Mouse (Mus musculus) forebrain, embryonic 10.5 days (tissue): Measurements from ENCODE around the gene Crtc3. TPM values are rescaled to one million over a fixed set of nuclear protein-coding genes. Genes with fewer than 3 reads are reported as not detected.
A peak's percentile ranks its signal among the peaks of the same experiment; 100 is the strongest.

Experiments
- DNase-seq: peaks from one replicate; pipeline ENCODE4 v3.0.0-alpha.2; 2017; ENCODE audit warnings: low spot score; ENCODE audit errors: extremely low spot score
- H3K27ac ChIP-seq: fragments of 300-500 bp; sonication (generic); 2 replicates; pipeline ENCODE4 v1.5.1; 2016; ENCODE audit warnings: mild to moderate bottlenecking
- H3K27me3 ChIP-seq: fragments of 300-500 bp; sonication (generic); 2 replicates; pipeline ENCODE4 v1.6.1; 2016; ENCODE audit warnings: mild to moderate bottlenecking; ENCODE audit not compliant: poor library complexity, severe bottlenecking
- H3K36me3 ChIP-seq: fragments of 300-500 bp; sonication (generic); replicated peaks from 2 replicates; pipeline ENCODE4 v1.6.1; 2016; ENCODE audit warnings: mild to moderate bottlenecking, moderate library complexity
- H3K4me1 ChIP-seq: fragments of 300-500 bp; sonication (generic); 2 replicates; pipeline ENCODE4 v1.6.1; 2016
- H3K4me3 ChIP-seq: fragments of 300-500 bp; sonication (generic); 2 replicates; pipeline ENCODE4 v1.5.1; 2016; ENCODE audit warnings: mild to moderate bottlenecking, moderate library complexity
- H3K9me3 ChIP-seq: fragments of 300-500 bp; sonication (generic); 2 replicates; pipeline ENCODE4 v1.6.1; 2016; ENCODE audit warnings: mild to moderate bottlenecking, moderate library complexity
- WGBS: fragments of 180-500 bp; shearing (Covaris S2); methylation state at CpG from one replicate; pipeline ENCODE4 v1.1.7; 2016; 5-methylcytosine and 5-hydroxymethylcytosine counted together
- polyA plus RNA-seq: library from polyadenylated mRNA; unstranded; fragments of >200 nt; fragmentation: Nextera tagmentation; extraction: Ambion mirVana; gene quantifications from 2 replicates; pipeline ENCODE4 v1.2.1, GENCODE M21; 2016

Crtc3 gene
- polyA plus RNA-seq, 1 experiment from 2014 or later, result 9.3 TPM

DNA sequence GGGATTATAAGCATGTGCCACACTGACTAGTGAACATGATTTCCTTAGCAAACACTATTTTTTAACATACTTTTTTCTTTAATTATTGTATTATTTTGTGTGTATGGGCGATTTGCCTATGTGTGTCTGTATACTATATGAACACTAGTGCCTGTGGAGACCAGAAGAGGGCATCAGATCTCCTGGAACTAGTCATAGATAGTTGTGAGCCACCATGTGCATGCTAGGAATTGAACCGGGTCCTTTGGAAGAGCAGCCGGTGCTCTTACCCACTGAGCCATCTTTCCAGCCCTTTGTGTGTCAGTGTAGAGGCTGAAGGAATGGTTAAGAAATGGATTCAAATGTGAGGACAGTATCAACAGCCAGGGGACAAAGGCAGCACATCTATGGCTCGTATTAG, 82.2 kb downstream of the Crtc3 start:
- H3K36me3 ChIP-seq, result no peaks in the 10 kb centered on the region; the same call in 1 of the 2 replicates
- no peaks in the 10 kb centered on the region for H3K9me3 ChIP-seq
- H3K4me1 ChIP-seq, result peaks cover 31% of the 10 kb centered on the region
- no peak overlapping the region for H3K27ac ChIP-seq
- 80% methylated on average over 4 of the region's 4 CpGs for WGBS
- H3K4me3 ChIP-seq, result no peak overlapping the region
- H3K27me3 ChIP-seq, result no peaks in the 10 kb centered on the region
- no peak for DNase-seq

DNA sequence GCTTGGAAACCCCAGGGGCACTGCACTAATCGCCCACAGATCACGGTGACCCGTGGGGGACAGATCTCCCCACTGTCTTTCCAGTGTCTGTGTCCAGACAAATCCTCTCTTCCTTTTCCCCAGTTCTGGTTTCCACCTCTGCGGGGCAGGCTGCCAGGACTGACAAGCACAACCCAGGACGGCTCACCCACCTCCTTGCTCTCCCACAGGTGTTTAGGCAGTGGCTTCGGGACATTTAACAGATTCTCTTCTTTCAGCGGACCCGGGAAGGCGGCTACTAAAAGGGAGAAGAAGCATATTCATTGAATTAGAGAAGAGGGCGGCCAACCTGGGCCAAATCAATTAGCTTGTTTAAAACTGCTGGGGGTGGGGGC, 83.1 kb downstream of the Crtc3 start:
- Histone ChIP-seq H3K27me3 (no peaks in the 10 kb centered on the region), H3K27ac (peak overlapping the region; percentile 21; the same call in 1 of the 2 replicates), H3K4me3 (peak overlapping the region; percentile 10; the same call in 1 of the 2 replicates), H3K36me3 (no peaks in the 10 kb centered on the region; the same call in 1 of the 2 replicates), H3K9me3 (no peaks in the 10 kb centered on the region), H3K4me1 (peaks cover 26% of the 10 kb centered on the region)
- DNase-seq, result peak; percentile 23
- 6% methylated on average over 10 of the region's 10 CpGs for WGBS

DNA sequence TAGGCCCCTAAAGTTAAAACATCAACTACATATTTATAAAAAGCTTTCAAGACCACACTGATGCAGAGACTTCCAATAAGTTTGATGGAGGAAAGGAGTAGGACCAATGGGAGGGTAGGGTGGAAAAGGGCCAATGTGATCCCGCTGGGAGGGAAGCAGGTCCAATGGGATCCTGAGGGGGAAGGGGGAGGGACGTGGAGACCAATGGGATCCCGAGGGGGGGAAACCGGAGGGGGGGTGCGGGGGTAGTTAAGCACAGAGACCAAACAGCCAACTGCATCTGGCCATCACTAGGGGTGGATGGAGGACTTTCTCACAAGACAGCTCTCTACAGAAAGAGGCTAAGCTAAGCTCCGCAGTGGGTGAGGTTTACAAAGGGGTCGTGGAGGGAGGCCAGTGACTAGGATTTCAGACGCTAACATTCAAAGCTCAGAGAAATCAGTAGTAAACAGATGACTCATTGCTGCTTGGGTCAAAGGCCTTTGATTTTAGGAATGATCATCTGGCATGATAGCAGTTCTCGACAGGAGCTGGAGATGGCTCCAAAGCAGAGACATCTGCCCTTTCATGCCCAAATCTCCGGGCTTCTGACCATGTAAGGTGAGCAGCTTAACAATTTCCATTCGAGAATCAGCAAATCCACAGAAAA, 83.6 kb downstream of the Crtc3 start:
- 27% methylated on average over 11 of the region's 11 CpGs for WGBS
- Histone ChIP-seq H3K4me3 (peak overlapping the region; percentile 10; the same call in 1 of the 2 replicates), H3K4me1 (peaks cover 26% of the 10 kb centered on the region), H3K27ac (peak overlapping the region; percentile 21; the same call in 1 of the 2 replicates), H3K36me3 (no peaks in the 10 kb centered on the region; the same call in 1 of the 2 replicates), H3K27me3 (no peaks in the 10 kb centered on the region), H3K9me3 (no peaks in the 10 kb centered on the region)
- DNase-seq, result no peak

DNA sequence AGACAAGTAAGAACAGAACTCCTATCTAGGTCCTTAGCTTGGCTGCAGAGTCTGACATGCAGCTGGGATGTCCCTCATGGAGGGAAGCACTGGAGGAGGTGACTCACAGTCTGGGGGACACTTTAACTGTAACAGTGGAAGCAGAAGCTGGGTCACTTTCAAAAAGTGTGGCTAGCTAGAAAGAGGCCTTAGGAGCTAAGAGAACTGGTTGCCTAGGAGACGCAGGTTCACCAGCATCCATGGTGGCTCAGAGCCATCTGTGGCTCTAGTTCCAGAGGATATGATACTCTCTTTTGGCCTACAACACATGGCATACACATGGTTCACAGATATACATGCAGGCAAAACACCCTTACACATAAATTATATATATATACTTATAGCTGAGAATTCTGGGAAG, 86.1 kb downstream of the Crtc3 start:
- Histone ChIP-seq H3K4me1 (peaks cover 23% of the 10 kb centered on the region), H3K27ac (no peak overlapping the region), H3K4me3 (no peak overlapping the region), H3K36me3 (peaks cover 13% of the 10 kb centered on the region), H3K27me3 (no peaks in the 10 kb centered on the region), H3K9me3 (no peaks in the 10 kb centered on the region)
- 83% methylated on average over 1 of the region's 1 CpGs for WGBS
- DNase-seq, result no peak

DNA sequence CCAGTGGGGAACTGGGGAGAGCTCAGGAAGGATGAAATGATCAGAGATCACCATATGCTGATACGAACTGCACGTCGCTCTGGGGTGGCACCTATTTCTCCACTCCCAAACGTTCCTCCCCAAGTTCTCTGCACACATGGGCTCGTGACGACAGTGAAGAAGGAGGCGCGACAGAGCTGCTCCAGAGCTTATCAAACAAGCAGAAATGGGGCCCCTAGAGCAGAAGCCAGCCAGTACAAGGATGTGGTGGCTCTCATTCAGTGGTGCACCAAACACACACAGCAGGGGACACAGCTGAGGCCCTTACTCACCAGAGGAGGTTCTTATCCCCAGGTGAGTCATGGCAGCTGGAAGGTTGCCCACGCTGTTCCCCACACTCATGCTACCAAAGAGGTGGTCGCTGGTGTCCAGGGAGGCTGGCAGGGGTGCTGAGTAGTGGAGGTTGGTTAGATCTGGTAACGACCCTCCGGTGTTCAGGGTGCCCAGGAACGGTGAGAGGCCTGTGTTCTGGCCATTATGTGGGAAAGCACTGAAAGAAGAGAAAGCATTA, 90.2 kb downstream of the Crtc3 start:
- Histone ChIP-seq H3K27me3 (no peaks in the 10 kb centered on the region), H3K9me3 (no peaks in the 10 kb centered on the region), H3K27ac (no peak overlapping the region), H3K36me3 (peaks cover 38% of the 10 kb centered on the region), H3K4me1 (no peaks in the 10 kb centered on the region), H3K4me3 (no peak overlapping the region)
- WGBS, result 94% methylated on average over 13 of the region's 13 CpGs
- DNase-seq, result no peak

DNA sequence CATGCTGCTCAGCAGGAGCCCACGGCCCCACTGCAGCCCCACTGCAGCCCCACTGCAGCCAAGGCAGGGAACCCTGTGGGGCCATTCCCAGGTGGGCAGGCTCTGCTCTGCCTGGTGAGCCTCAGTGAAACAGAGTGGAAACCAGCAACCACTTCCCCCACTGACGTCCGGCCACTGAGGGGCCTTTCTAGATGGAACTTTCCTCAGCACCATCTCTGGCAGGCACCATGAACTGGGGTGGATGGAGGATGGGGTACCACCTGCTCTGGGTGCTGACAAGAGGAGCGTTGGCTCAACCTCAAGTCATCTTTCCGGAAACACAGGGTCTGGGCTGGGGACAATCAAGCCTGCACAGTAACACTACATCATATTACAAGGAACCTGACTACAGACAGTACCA, 90.8 kb downstream of the Crtc3 start:
- Histone ChIP-seq H3K27ac (no peak overlapping the region), H3K4me3 (no peak overlapping the region), H3K4me1 (no peaks in the 10 kb centered on the region), H3K27me3 (no peaks in the 10 kb centered on the region), H3K36me3 (peaks cover 43% of the 10 kb centered on the region), H3K9me3 (no peaks in the 10 kb centered on the region)
- 92% methylated on average over 5 of the region's 5 CpGs for WGBS
- no peak for DNase-seq

DNA sequence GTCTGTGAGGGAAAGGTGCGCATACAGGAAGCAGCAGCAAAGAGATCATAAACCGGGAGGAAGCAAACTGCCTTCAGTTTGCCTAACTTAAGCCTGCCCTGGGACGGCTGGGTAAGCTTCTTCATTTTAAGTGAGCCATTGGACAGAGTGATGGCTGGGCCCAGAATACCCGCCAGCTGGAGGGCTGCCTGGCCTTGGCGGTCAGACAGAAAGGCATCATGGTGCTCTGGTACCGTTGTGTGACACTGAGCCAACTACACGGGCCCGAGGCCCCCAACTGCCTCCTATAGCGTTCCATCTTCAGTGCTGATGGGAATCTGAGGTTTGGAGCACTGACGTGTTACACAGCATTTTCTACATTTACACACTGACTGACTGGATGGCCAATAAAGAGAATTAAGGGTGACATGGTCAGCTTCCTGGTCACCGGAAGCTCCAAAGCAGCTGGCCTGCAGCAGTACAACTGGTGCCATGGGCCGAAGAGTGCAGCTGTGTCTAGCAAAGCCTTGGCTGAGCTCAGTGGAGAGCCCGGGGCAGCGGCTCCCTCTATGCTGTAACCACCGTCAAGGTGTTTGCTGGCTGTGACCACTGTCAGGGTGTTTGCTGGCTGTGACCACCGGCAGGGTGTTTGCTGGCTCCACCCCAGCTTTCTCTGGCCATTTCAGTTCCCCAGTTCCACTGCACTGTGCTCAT, 99.5 kb downstream of the Crtc3 start:
- no peaks in the 10 kb centered on the region for H3K9me3 ChIP-seq
- peaks cover 51% of the 10 kb centered on the region for H3K36me3 ChIP-seq
- WGBS, result 92% methylated on average over 16 of the region's 16 CpGs
- no peak for DNase-seq
- peaks cover 23% of the 10 kb centered on the region for H3K4me1 ChIP-seq
- H3K27ac ChIP-seq, result no peak overlapping the region
- no peak overlapping the region for H3K4me3 ChIP-seq
- 0 out of 2 replicates have a peak, but pooled peaks cover 4% of the 10 kb centered on the region for H3K27me3 ChIP-seq

DNA sequence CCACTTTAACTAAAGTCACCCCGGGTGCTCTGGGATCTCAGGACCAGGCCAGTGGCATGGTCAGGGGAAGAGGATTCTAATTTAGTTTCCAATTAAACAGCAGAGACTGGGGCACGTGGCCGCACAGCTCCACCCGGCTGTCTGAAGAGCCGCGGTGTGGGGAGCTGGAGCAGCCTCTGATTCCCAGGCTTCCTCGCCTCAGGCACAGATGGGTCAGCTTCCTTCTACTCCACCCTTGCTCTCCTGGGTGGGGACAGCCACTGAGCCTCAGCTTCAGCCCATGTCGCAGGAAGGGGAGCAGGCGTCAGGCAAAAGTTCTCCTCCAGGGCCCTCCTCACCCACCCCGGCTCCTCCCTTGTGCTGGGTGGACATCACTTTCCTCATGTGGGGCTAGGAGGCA, 101.0 kb downstream of the Crtc3 start:
- peak overlapping the region; percentile 69 for H3K27ac ChIP-seq
- peaks cover 29% of the 10 kb centered on the region for H3K4me1 ChIP-seq
- DNase-seq, result peak; percentile 38
- no peaks in the 10 kb centered on the region for H3K9me3 ChIP-seq
- H3K27me3 ChIP-seq, result 0 out of 2 replicates have a peak, but pooled peaks cover 4% of the 10 kb centered on the region
- WGBS, result 37% methylated on average over 10 of the region's 10 CpGs
- H3K4me3 ChIP-seq, result peak overlapping the region; percentile 32; the same call in 1 of the 2 replicates
- peaks cover 43% of the 10 kb centered on the region for H3K36me3 ChIP-seq

DNA sequence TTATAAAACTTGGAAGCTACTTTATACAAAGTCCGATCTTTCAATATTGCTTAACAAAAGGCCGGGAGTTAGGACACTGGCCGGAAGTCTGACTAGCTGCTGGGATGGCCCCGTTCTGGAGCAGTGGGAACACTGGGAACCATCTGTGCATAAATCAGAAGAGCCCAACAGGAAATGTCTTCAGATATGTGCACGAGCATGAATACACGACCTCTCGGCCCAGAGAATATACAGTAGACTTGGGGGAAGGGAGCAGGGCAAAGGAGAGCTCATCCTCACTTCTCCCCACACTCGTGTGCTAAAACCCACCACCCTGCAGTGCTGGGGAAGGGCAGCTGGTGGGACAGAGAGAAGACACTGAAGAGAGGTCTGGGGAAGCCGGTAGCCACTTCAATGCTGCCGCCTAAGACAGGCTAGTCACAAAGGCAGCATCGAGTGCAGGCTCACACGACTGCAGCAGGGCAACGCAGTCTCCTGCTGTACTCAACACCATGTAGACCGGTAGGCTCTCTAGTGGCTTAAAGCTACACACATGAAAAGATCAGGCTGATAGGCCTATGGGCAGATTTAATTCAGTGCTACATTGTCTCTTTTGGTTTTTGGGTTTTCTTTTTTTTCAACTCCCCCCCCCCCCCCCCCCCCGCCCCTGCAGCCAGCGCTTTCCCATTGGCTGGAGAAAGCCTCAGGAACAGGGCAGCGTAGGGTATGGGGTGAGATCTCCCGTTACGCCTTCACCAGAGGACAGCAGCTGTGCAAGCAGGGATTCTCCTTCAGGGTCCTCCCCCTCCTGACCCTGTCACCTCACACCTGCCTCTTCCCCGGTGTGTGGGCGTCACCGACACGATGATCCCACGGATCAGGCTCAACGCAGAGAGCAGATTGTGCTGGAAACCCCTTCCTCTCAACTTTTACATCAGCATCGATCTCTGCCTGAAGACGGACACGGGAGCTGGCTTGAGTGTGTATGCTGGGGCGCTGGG, 101.7 kb downstream of the Crtc3 start:
- no peaks in the 10 kb centered on the region for H3K9me3 ChIP-seq
- DNase-seq, result peak; percentile 19
- H3K4me1 ChIP-seq, result peaks cover 31% of the 10 kb centered on the region
- peak overlapping the region; percentile 69 for H3K27ac ChIP-seq
- 39% methylated on average over 28 of the region's 29 CpGs for WGBS
- H3K36me3 ChIP-seq, result peaks cover 36% of the 10 kb centered on the region
- peak overlapping the region; percentile 32; the same call in 1 of the 2 replicates for H3K4me3 ChIP-seq
- H3K27me3 ChIP-seq, result 0 out of 2 replicates have a peak, but pooled peaks cover 4% of the 10 kb centered on the region

DNA sequence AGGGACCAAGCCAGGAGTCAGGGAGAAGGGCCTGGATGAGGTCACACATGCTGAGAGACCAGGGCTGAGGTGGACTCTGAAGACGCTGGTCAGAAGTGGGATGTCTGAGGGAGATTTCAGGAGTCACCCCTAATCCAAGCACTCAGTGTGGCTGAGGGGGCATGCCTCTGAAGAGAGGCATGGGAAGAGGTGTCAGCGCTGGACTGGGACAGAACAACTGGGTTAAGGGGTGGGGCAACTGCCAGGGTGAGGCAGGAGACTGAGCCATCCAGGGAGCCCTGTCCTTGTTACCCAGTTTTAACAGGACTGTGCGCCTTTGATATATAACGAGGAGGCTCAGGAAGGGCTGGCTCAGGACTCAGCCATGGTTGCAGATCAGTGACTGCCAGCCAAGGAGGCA, 102.5 kb downstream of the Crtc3 start:
- H3K9me3 ChIP-seq, result no peaks in the 10 kb centered on the region
- WGBS, result 59% methylated on average over 4 of the region's 4 CpGs
- 0 out of 2 replicates have a peak, but pooled peaks cover 4% of the 10 kb centered on the region for H3K27me3 ChIP-seq
- H3K27ac ChIP-seq, result 0 out of 2 replicates have a peak overlapping the region, but pooled peaks have one; percentile 40
- no peak overlapping the region for H3K4me3 ChIP-seq
- peaks cover 31% of the 10 kb centered on the region for H3K4me1 ChIP-seq
- peaks cover 28% of the 10 kb centered on the region for H3K36me3 ChIP-seq
- DNase-seq, result no peak

DNA sequence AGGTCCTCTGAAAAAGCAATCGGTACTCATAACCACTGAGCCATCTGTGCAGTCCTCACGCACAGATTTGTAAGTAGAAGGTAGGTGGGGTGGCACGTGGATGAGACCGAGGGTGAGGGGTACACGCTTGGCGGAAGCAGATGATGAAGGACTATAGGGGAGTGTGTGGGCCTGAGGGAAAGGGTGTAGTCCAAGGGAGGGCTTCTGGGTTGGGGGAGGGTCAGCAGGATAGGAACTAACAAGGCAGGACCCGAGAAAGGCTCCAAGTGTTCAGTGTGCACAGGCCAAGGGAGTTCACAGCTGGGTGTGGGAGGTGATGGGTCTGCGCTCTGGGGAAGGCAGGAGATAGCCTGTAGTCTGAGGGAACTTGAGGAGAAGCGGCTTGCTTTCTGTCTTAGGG, 103.3 kb downstream of the Crtc3 start:
- Histone ChIP-seq H3K4me1 (peaks cover 31% of the 10 kb centered on the region), H3K9me3 (no peaks in the 10 kb centered on the region), H3K36me3 (peaks cover 21% of the 10 kb centered on the region), H3K27me3 (0 out of 2 replicates have a peak, but pooled peaks cover 4% of the 10 kb centered on the region), H3K27ac (no peak overlapping the region), H3K4me3 (no peak overlapping the region)
- 88% methylated on average over 9 of the region's 9 CpGs for WGBS
- no peak for DNase-seq

DNA sequence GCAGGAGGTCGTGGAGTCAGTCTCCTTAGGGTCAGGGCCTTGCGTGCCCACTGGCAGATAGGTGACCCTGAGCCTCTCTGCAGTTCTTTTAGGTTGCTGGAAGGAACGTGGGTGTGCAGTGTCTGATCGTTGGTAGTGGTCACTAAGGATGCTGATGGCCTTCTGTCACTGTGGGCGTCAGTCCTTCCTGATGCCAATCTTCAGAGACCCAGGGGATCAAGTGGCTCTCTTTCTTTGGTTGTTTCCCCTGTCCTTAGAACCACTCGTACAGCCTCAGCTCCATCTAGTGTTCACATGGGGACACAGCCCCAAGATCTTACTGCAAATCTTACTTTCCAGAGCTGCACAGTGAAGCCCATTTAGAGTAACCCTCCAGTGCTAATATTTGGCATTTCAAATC, 104.7 kb downstream of the Crtc3 start:
- Histone ChIP-seq H3K4me1 (peaks cover 31% of the 10 kb centered on the region), H3K36me3 (peaks cover 7% of the 10 kb centered on the region), H3K27me3 (0 out of 2 replicates have a peak, but pooled peaks cover 4% of the 10 kb centered on the region), H3K4me3 (no peak overlapping the region), H3K9me3 (no peaks in the 10 kb centered on the region), H3K27ac (no peak overlapping the region)
- DNase-seq, result peak; percentile 23
- 45% methylated on average over 6 of the region's 6 CpGs for WGBS
